Mouse (Mus musculus) heart, postnatal 0 days (tissue): ENCODE measurements around the gene Prom2.

ENCODE experiments used
- CTCF ChIP-seq: IDR thresholded peaks from 2 replicates; pipeline ENCODE4 v1.5.1; 2016; ENCODE audit warnings: antibody characterized with exemption, control low read depth, low read depth
- EP300 ChIP-seq: IDR thresholded peaks from 2 replicates; pipeline ENCODE4 v1.6.1; 2016; ENCODE audit warnings: antibody characterized with exemption, low read depth

DNA sequence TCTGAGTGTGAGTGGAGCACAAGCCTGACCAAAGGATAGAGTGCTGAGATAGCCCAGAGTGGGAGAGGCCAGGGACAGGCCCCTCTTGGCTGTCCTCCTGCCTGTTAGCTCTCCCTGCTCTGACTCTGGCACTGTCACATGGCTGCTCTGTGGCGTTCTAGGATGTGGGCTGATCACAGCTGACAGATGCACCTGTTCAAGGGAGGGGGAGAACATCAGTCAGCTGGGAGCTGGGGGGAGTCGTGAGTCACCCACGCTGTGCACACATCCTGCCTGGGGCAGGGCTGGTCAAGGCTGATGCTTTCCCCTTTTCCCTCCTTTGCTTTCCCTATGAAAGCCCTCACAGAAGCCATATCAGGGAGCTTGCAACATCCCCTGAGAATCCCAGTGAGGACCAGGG lies 23.0 kb downstream of the Prom2 start:
- no peak for TF ChIP-seq CTCF
- TF ChIP-seq EP300, result no peak
